Mouse (Mus musculus): ENCODE results near the gene Tnfaip8l1. TPM values are rescaled to one million over a fixed set of nuclear protein-coding genes. Genes with fewer than 3 reads are reported as not detected.

Gene Tnfaip8l1
- total RNA-seq, 2 experiments from 2014 or later, result 5.4 to 6.6 TPM

DNA sequence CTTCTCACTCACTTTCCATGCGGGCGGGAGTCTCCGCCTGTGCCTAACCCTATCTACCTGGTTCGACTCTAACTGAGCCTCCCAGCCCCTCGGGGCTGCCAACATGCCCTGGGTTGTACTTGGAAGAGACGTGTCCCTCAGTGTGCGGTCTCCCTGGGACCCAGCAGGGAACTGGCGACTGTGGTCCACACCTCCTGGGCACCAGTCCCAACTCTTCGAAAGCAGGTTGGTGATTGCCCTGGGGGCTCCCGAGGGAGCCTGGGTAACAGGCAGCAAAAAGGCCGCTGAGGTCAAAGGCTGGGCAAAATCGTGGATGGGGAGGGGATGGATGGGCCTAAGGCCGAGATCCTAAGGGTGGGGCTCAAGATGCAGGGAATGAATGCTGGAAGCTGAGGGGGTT lies 55.4 kb downstream of the Tnfaip8l1 start:
- DNase-seq (ENCODE audit: extremely low spot score in 1 of 2, low spot score in 1 of 2), result no peak

DNA sequence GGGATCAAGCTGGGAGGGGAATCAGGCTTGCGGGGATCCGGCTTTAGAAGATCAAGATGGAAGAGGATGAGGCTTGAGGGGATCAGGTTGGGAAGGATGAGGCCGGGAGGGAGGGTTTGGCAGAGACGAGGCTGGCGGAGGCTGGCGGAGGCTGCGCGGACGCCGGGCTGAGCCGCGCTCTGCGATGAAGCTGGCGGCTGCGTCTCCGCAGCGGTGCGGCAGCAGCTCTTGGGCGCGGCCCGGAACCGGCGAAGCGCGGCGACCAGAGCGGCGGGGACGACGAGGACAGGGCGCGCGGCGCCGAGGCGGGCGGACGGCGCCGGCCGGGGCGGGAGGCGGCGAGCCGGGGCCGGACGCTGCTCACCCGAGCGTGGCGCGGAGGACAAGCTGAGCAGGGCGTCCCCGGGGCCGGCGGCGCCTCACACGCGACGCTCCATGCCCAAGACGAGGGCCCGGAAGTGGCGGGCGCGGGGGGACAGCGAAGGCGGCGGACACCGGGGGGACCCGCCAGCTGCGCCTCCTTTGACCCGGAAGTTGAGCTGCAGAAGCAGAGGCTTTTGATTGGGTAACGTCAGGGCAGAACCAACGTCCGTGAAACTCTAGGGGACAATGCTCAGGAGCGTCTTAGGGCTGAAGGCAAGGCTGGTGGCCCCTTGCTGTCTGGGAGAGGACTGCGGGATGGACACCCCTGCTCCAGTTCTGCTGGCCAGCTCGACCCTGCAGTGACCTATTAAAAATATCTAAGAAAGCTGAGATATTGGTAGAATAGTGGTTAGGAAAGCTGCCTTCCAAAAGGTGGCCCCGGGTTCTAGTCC lies 56.3 kb downstream of the Tnfaip8l1 start, which contains the start of gene Dpp9:
TSS of gene Dpp9 (minus strand) at position 529 of the 815 bp plus-strand sequence.
- DNase-seq (ENCODE audit: extremely low spot score in 1 of 2, low spot score in 1 of 2), result peak; percentile 78 to 80

DNA sequence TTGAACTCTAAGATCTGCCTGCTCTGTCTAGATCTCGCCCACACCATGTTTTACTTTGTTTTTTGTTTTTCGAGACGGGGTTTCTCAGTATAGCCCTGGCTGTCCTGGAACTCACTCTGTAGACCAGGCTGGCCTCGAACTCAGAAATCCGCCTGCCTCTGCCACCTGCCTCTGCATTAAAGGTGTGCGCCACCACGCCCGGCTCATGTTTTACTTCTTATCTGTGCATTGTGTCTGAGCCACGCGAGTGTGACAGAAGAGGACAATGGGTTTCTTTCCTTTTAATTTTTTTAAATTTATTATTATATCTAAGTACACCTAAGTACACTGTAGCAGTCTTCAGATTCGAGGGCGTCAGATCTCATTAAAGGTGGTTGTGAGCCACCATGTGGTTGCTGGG lies 57.0 kb downstream of the Tnfaip8l1 start:
- no peak for DNase-seq (ENCODE audit: extremely low spot score in 1 of 2, low spot score in 1 of 2)

DNA sequence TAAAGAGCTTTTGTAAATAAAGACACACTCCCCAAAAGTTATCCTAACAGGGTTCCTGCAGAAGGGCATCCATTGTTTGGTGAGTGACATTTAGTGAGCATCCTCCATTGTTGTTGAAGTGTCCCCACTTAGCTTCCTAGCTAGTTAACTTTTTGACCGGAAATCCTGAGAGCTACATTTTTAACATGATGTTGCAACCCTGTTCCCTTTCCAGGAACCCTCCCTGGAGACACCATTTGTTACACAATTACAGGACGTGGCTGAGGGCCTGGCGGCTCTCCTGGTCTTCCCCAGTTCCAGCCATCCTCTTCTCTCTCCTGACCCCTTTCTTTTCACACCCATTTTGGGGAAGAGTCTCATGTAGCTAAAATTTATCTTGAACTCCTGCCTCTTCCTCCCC lies 57.5 kb downstream of the Tnfaip8l1 start:
- DNase-seq (ENCODE audit: extremely low spot score in 1 of 2, low spot score in 1 of 2), result no peak

Small RNA genes within 50 kb of the gene (microRNA-seq; reads per million reads assigned to microRNA genes)
- 0 reads per million in 2 experiments for gene Gm44397

Other genes with a start within 250 kb of the Tnfaip8l1 start
- gene Zfp119b, start 213.0 kb upstream of the Tnfaip8l1 start, total RNA-seq (2021), result 1 to 10 TPM; 3.1 to 3.4 TPM
- gene Ebi3, start 209.8 kb upstream of the Tnfaip8l1 start, total RNA-seq (2021), result 1 to 10 TPM; 2.3 to 2.8 TPM
- gene Yju2, start 203.4 kb upstream of the Tnfaip8l1 start, total RNA-seq (2021), result 10 to 100 TPM; 16.7 to 16.9 TPM
- 10 to 100 TPM; 24.3 to 29.0 TPM for gene Shd, start 192.0 kb upstream of the Tnfaip8l1 start, total RNA-seq (2021)
- 10 to 100 TPM; 72.4 to 82.6 TPM for gene Fsd1, start 176.0 kb upstream of the Tnfaip8l1 start, total RNA-seq (2021)
- 1 to 10 TPM; 2.7 to 3.2 TPM for gene Stap2, start 156.9 kb upstream of the Tnfaip8l1 start, total RNA-seq (2021)
- 100 to 1,000 TPM; 110 to 116 TPM for gene Mpnd, start 156.8 kb upstream of the Tnfaip8l1 start, total RNA-seq (2021)
- gene Sh3gl1, start 125.8 kb upstream of the Tnfaip8l1 start, total RNA-seq (2021), result 10 to 100 TPM; 63.1 to 64.0 TPM
- 1 to 10 TPM; 3.9 to 4.9 TPM for gene Chaf1a, start 122.0 kb upstream of the Tnfaip8l1 start, total RNA-seq (2021)
- 10 to 100 TPM; 83.3 to 87.4 TPM for gene Ubxn6, start 87.4 kb upstream of the Tnfaip8l1 start, total RNA-seq (2021)
- 100 to 1,000 TPM in 1 of 2 experiments, 10 to 100 TPM in 1; 96.4 to 126 TPM for gene Hdgfl2, start 82.8 kb upstream of the Tnfaip8l1 start, total RNA-seq (2021)
- gene Plin4, start 52.7 kb upstream of the Tnfaip8l1 start, total RNA-seq (2021), result 1 to 10 TPM in 1 of 2 experiments, under 1 TPM in 1; 0.68 to 2.4 TPM
- gene Plin5, start 44.9 kb upstream of the Tnfaip8l1 start, total RNA-seq (2021), result under 1 TPM; 0.30 to 0.85 TPM
- 1 to 10 TPM; 1.1 to 1.4 TPM for gene Lrg1, start 40.5 kb upstream of the Tnfaip8l1 start, total RNA-seq (2021)
- gene Sema6b, start 22.1 kb upstream of the Tnfaip8l1 start, total RNA-seq (2021), result 100 to 1,000 TPM; 141 to 143 TPM
- gene Mydgf, start 21.4 kb downstream of the Tnfaip8l1 start, total RNA-seq (2021), result 10 to 100 TPM; 39.4 to 41.4 TPM
- gene Dpp9, start 56.4 kb downstream of the Tnfaip8l1 start, total RNA-seq (2021), result 10 to 100 TPM; 64.7 to 67.3 TPM
- gene Fem1a, start 94.3 kb downstream of the Tnfaip8l1 start, total RNA-seq (2021), result 10 to 100 TPM; 36.1 to 37.0 TPM
- 1 to 10 TPM; 5.5 to 6.0 TPM for gene Ticam1, start 114.3 kb downstream of the Tnfaip8l1 start, total RNA-seq (2021)
- 10 to 100 TPM; 14.6 to 16.7 TPM for gene Plin3, start 130.4 kb downstream of the Tnfaip8l1 start, total RNA-seq (2021)
- gene Arrdc5, start 137.8 kb downstream of the Tnfaip8l1 start, total RNA-seq (2021), result not detected
- 1 to 10 TPM; 1.7 to 2.0 TPM for gene Uhrf1, start 140.8 kb downstream of the Tnfaip8l1 start, total RNA-seq (2021)
- 10 to 100 TPM; 92.0 to 93.4 TPM for gene Kdm4b, start 163.6 kb downstream of the Tnfaip8l1 start, total RNA-seq (2021)